Mouse (Mus musculus) stomach, postnatal 0 days (tissue): ENCODE measurements around the gene Tubgcp6.

ENCODE experiments used
- CTCF ChIP-seq: IDR thresholded peaks from 2 replicates; pipeline ENCODE4 v1.5.1; 2016; ENCODE audit warnings: antibody characterized with exemption, low read depth, mild to moderate bottlenecking, moderate library complexity
- EP300 ChIP-seq: optimal IDR thresholded peaks from 2 replicates; pipeline ENCODE3; 2016; ENCODE audit warnings: antibody characterized with exemption

DNA sequence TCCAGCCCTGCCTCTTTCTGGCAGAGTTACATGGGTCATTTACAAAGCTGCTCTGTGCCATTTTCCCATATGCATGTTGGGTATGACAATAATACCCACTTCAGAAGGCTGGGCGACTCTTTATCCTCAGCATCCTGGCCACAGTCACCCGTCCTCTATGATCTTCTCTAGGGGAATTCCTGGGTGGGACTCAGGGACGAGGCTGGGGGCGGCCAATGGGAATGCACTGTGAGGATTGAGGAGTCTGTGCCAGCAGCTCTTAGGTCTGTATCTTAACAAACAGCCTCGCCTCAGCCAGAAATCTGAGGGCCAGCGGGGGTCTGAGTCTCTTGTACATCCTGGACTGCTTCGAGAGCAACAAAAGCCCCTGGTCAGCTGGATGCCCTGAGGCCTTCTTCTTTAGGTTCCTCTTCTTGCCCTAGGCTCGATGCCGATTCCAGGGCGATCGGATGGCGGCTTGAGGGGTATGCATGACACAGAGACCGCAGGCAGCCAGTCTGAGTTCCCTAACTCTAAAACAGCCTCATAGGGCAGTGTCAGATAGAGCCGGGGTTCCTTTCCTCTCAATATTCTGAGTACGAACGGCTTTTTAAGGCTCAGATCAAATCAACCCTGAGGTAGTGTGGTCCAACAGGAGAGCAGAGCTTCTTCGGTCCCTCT is 49.5 kb upstream of the Tubgcp6 start:
- no peak for TF ChIP-seq CTCF
- TF ChIP-seq EP300 = no peak
